Mouse (Mus musculus) gastrocnemius, adult 2 months (tissue): ENCODE data around the gene Arhgap42. TPM values are rescaled to one million over a fixed set of nuclear protein-coding genes. Genes with fewer than 3 reads are reported as not detected.

Experiments used
- DNase-seq: peaks from one replicate; pipeline ENCODE4 v3.0.0; 2022
- H3K27ac ChIP-seq: fragments of 200-600 bp; 2 replicates; pipeline ENCODE4 v1.8.1; 2022; ENCODE audit warnings: mild to moderate bottlenecking
- H3K4me3 ChIP-seq: fragments of 200-600 bp; 2 replicates; pipeline ENCODE4 v1.8.1; 2022; ENCODE audit warnings: mild to moderate bottlenecking, moderate library complexity
- CTCF ChIP-seq: fragments of 200-600 bp; IDR thresholded peaks from 2 replicates; pipeline ENCODE4 v1.8.1; 2022; ENCODE audit warnings: antibody characterized with exemption, mild to moderate bottlenecking, moderate library complexity
- intact Hi-C: fragments of 180-260 bp; cut with DNase I; formaldehyde crosslinking; loops from one replicate; pipeline ENCODE4 v1.15.1; 2025
- total RNA-seq, 2 experiments: library from RNA; stranded (reverse); gene quantifications; 2 replicates each; pipeline ENCODE4 v1.2.3; 2021

Arhgap42 gene
- total RNA-seq, 2 experiments from 2014 or later = 4.4 to 7.9 TPM

GRCm38 (mm10) chr9:9229662-9230061 is 9.2 kb downstream of the Arhgap42 start:
- no peak overlapping the region for H3K4me3 ChIP-seq
- TF ChIP-seq CTCF = no peak
- DNase-seq = no peak
- H3K27ac ChIP-seq = no peak overlapping the region
- intact Hi-C loops = loop anchor here (10.0 kb wide), 2 partner anchors 145 kb away; no protein-coding TSS in a partner anchor

DNA sequence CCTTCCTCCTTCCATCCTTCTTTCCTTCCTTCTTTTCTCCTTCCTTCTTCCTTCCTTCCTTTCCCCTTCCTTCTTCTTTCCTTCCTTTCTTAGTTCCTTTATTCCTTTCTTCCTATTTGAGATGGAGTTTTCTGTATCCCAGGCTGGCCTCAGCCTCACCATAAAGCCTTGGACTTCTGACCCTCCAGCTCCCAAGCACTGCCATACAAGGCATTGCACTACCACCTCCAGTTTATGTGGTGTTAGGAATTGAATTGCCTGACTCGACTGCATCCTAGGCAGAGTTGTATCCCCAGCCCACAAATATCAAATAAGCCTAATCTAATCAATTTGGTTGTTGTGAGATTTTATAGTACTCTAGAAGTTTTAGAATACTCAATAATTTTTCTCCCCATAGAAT is 14.1 kb downstream of the Arhgap42 start:
- DNase-seq = no peak
- no peak overlapping the region for H3K27ac ChIP-seq
- no peak overlapping the region for H3K4me3 ChIP-seq
- TF ChIP-seq CTCF = no peak
- intact Hi-C loops = no loop called here

DNA sequence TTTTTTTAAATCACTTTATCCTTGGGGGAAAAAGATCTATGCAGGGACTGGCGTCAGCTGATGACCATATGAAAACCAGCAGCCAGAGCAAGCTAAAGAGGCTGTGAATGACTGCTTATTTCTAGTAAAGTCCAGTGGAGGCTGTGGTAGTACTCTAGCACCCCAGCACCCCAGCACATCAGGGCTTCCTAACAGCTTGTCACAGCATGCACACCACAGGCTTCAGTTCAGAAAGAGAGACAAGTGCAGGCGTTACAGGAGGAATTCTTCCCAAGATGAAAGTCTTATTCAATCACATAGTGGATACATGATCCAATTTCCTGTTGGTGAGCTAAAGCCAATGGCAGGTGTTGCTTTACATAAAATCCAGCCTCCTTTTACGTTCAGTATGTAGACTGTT is 15.5 kb downstream of the Arhgap42 start:
- intact Hi-C loops = no loop called here
- Histone ChIP-seq H3K27ac (no peak overlapping the region), H3K4me3 (no peak overlapping the region)
- no peak for TF ChIP-seq CTCF
- no peak for DNase-seq

GRCm38 (mm10) chr9:9221950-9222486 is 16.9 kb downstream of the Arhgap42 start:
- intact Hi-C loops = no loop called here
- Histone ChIP-seq H3K27ac (peak overlapping the region; percentile 12; the same call in 1 of the 2 replicates), H3K4me3 (no peak overlapping the region)
- DNase-seq = no peak
- no peak for TF ChIP-seq CTCF

GRCm38 (mm10) chr9:9221185-9221584 is 17.7 kb downstream of the Arhgap42 start:
- intact Hi-C loops = no loop called here
- no peak for DNase-seq
- Histone ChIP-seq H3K4me3 (no peak overlapping the region), H3K27ac (peak overlapping the region; percentile 12; the same call in 1 of the 2 replicates)
- no peak for TF ChIP-seq CTCF

DNA sequence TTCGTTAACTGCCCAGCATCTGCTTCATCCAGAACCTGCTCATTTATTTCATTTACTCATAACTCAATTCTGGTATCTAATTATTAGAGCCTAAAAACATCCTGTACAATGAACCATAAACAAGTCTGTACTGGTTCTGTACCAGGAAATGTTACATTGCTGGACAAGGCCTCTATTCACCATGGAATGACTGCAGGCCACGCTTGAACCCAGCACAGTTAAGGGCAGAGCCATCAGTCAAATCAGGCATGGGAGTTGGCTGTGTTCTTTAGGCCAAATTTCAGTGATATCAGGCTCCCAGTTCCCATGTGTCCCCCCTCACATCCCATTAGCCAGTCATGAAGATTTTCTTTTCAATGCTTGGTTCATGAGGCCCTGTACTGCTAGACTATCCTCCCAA is 20.6 kb downstream of the Arhgap42 start:
- no peak for DNase-seq
- H3K4me3 ChIP-seq = no peak overlapping the region
- no peak overlapping the region for H3K27ac ChIP-seq
- TF ChIP-seq CTCF = no peak
- intact Hi-C loops = no loop called here

DNA sequence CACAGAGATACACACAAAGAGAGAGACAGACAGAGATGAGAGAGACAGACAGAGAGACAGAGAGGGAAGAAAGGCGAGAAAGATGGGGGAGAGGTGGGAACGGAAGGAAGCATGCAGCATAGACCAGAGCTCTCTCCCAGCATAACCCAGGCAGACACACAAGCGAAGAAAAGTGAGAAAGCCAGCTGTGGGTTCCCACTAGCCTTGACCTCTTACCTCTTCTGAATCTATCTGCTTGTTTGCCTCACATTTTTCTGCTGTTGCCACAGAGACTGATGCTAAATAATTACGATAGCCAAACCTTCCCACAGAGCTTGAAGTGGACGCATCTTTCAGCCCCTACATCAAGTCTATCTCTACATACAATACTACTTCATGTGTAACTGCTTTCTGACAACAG is 24.1 kb downstream of the Arhgap42 start:
- H3K4me3 ChIP-seq = no peak overlapping the region
- peak overlapping the region; percentile 60 for H3K27ac ChIP-seq
- DNase-seq = no peak
- intact Hi-C loops = no loop called here
- no peak for TF ChIP-seq CTCF

DNA sequence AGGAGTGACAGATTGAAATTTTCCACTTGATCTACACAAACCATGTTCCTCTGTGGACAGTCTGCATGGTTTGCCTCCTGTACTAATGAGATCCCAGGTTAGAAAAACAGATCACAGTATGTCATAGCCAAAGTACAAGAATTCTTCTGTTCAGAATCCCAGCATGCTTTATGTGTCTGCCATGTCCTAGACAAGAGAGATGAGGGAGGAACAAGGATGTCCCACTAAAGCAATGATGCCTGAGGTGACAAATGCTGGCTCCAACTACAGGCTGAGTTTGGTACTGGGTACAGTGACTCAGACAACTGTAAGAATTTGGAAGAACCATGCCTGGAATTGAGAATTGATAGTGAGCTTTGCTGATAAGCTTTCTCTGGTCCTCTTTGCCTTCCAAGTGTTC is 24.6 kb downstream of the Arhgap42 start:
- TF ChIP-seq CTCF = no peak

GRCm38 (mm10) chr9:9211411-9212087 is 27.4 kb downstream of the Arhgap42 start:
- H3K4me3 ChIP-seq = no peak overlapping the region
- no peak for DNase-seq
- TF ChIP-seq CTCF = no peak
- no peak overlapping the region for H3K27ac ChIP-seq
- intact Hi-C loops = no loop called here

More for the DNA sequence above, 24.6 kb downstream of the Arhgap42 start:
- DNase-seq = no peak
- intact Hi-C loops = no loop called here
- peak overlapping the region; percentile 60 for H3K27ac ChIP-seq
- H3K4me3 ChIP-seq = no peak overlapping the region

DNA sequence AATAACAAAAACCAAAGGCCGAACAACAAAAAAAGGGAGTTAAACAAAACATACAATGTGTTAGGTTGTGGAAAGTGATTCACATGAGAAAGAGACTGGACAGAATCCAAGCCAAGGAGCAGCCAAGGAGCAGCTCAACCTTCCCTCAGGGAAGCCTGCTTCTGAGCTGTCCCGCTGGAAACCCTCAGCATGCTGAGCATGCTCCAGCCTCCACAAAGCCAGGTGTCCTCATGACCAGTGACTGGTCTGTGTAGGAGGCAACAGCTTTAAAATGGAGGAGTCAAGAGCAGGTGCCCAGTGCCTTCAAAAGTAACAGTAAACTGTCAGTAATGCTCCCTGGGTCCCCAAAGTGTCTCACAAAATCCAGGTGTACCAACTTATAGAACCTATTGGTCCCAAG is 28.4 kb downstream of the Arhgap42 start:
- H3K27ac ChIP-seq = no peak overlapping the region
- intact Hi-C loops = no loop called here
- no peak overlapping the region for H3K4me3 ChIP-seq
- no peak for DNase-seq
- no peak for TF ChIP-seq CTCF

DNA sequence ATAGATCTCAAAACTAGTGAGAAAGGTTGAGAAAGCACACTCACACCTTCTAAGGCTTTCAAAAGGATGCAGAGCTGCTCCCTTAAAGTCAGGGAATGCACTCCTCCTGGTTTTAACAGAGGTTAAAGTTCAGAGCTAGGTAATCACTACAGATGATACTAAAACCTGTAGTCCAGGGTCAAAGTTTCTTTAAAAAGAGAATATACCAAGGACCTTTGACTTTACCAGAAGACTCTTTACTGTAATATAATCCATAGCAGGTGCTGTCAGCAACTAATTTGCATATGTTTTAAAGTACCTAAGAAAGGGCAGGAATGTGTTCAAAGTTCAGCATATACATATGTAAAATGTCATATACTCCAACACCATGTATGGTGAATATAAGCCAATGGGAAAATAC is 30.7 kb downstream of the Arhgap42 start:
- no peak overlapping the region for H3K4me3 ChIP-seq
- DNase-seq = no peak
- no peak overlapping the region for H3K27ac ChIP-seq
- intact Hi-C loops = no loop called here
- no peak for TF ChIP-seq CTCF

GRCm38 (mm10) chr9:9207251-9207650 is 31.6 kb downstream of the Arhgap42 start:
- no peak for TF ChIP-seq CTCF
- no peak for DNase-seq
- intact Hi-C loops = no loop called here
- no peak overlapping the region for H3K27ac ChIP-seq
- H3K4me3 ChIP-seq = no peak overlapping the region

DNA sequence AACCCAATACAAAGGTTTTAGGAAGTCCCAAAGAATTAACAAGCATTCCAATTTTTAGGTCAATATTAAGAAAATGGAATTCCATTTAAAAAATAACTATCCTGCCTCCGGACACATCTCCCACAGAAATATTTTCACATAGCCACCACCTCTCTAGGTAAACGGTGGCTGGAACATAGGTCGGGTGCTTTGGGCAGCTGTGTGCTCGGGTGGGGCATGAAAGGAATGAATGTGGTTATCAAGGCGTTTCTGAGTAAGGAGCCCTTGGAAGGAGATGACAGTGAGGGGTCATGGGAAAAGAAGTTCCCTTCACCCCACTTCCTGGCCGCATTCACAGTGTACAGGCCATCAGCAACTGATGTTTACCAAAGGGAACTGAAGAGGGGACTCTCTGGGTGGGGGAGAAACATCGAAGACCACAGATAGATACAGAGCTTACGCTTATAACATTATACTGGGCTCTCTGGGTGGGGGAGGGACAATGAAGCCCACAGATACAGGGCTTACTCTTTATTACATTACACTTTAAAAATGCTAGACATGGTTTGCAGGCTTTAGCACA is 38.0 kb downstream of the Arhgap42 start:
- H3K27ac ChIP-seq = peak overlapping the region; percentile 39; the same call in 1 of the 2 replicates
- no peak overlapping the region for H3K4me3 ChIP-seq
- TF ChIP-seq CTCF = no peak
- intact Hi-C loops = no loop called here
- no peak for DNase-seq
